Mouse (Mus musculus): Measurements from ENCODE around the gene Btg4.
"Not testable (repeated sequence)": the region's sequence is repeated elsewhere in the genome, so short reads cannot be mapped to it uniquely, and the experiment has no call there.

Btg4 gene

GRCm38 (mm10) chr9:51081614-51082013, 20.9 kb downstream of the Btg4 start:
- no peak for DNase-seq (ENCODE audit: extremely low spot score, low spot score)

GRCm38 (mm10) chr9:51093697-51094096, 33.0 kb downstream of the Btg4 start:
- DNase-seq (ENCODE audit: extremely low spot score, low spot score) = no peak

- no peak for DNase-seq (ENCODE audit: extremely low spot score, low spot score)
Measured at GRCm38 (mm10) chr9:51096306-51096705, 35.6 kb downstream of the Btg4 start.

GRCm38 (mm10) chr9:51101756-51102425, 41.2 kb downstream of the Btg4 start, which contains the start of gene 4833427G06Rik:
TSS of gene 4833427G06Rik (minus strand) at chr9:51102078.
- DNase-seq (ENCODE audit: extremely low spot score, low spot score) = peak; percentile 74

GRCm38 (mm10) chr9:51102963-51103807, 42.5 kb downstream of the Btg4 start:
- peak; percentile 75 for DNase-seq (ENCODE audit: extremely low spot score, low spot score)

- no peak for DNase-seq (ENCODE audit: extremely low spot score, low spot score)
Measured at GRCm38 (mm10) chr9:51103808-51104514, 43.3 kb downstream of the Btg4 start.

GRCm38 (mm10) chr9:51105751-51106150, 45.0 kb downstream of the Btg4 start:
- DNase-seq (ENCODE audit: extremely low spot score, low spot score) = no peak

GRCm38 (mm10) chr9:51114767-51115166, 54.1 kb downstream of the Btg4 start:
- DNase-seq (ENCODE audit: extremely low spot score, low spot score) = no peak

DNA sequence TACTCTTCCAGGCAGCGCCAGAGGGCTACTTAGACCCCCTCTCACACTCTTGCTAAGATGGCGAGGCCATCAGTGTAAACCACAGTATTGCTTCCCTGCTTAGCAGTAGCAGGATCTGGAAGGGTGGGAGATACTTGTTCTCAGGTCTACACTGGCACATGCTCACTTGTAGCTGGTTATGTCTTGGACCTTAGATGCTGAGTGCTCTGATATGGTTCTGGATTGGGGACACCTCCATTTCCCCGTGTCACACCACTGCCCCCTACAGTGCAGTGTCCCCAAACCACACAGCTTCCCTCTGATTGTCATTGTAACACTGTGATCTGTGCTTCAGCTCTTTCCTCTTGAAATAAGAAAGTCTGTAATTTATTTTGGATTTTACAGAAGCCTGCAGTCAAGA, 76.3 kb downstream of the Btg4 start:
- DNase-seq (ENCODE audit: extremely low spot score, low spot score) = peak; percentile 11

GRCm38 (mm10) chr9:51137432-51137831, 76.7 kb downstream of the Btg4 start:
- peak; percentile 4 for DNase-seq (ENCODE audit: extremely low spot score, low spot score)

- DNase-seq (ENCODE audit: extremely low spot score, low spot score) = no peak
Measured at GRCm38 (mm10) chr9:51137836-51138235, 77.1 kb downstream of the Btg4 start.

- no peak for DNase-seq (ENCODE audit: extremely low spot score, low spot score)
Measured at GRCm38 (mm10) chr9:51138301-51138700, 77.6 kb downstream of the Btg4 start.

DNA sequence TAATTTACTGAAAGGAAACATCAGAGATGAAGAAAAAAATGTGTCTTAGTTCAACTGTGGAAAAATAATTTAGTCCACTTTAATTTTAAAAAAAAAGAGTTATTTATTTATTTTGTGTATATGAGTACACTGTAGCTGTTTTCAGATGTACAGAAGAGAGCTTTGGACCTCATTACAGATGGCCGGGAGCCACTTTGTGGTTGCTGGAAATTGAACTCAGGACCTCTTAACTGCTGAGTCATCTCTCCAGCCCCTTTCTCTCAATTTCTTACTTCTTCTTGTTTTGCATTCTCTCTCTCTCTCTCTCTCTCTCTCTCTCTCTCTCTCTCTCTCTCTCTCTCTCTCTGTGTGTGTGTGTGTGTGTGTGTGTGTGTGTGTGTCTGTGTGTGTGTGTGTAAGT, 78.7 kb downstream of the Btg4 start:
- not testable (repeated sequence) for DNase-seq (ENCODE audit: extremely low spot score, low spot score)

- DNase-seq (ENCODE audit: extremely low spot score, low spot score) = no peak
Measured at GRCm38 (mm10) chr9:51140711-51141110, 80.0 kb downstream of the Btg4 start.

DNA sequence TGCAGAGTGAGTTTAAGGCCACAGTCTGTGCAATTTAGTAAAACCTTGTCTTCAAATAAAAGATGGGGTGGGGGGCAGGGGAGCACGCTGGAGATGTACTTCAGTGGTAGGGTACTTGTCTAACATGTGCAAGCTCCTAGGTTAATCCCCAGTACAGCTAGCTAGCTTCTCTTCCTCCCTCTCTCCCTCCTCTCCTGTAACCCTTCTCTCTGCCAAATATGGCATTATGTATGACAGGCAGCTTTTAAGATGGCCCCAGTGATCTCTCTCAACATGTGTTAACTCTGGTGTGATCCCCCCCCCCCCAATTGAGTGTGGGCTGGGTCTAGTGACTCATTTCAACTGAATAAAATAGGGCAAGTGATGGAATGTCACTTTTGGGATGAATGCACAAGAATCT, 82.7 kb downstream of the Btg4 start:
- no peak for DNase-seq (ENCODE audit: extremely low spot score, low spot score)

GRCm38 (mm10) chr9:51144218-51144617, 83.5 kb downstream of the Btg4 start:
- no peak for DNase-seq (ENCODE audit: extremely low spot score, low spot score)

GRCm38 (mm10) chr9:51146496-51146895, 85.8 kb downstream of the Btg4 start:
- no peak for DNase-seq (ENCODE audit: extremely low spot score, low spot score)

- DNase-seq (ENCODE audit: extremely low spot score, low spot score) = no peak
Measured at GRCm38 (mm10) chr9:51147294-51147693, 86.6 kb downstream of the Btg4 start.

GRCm38 (mm10) chr9:51152079-51152752, 91.5 kb downstream of the Btg4 start:
- DNase-seq (ENCODE audit: extremely low spot score, low spot score) = peak; percentile 76

DNA sequence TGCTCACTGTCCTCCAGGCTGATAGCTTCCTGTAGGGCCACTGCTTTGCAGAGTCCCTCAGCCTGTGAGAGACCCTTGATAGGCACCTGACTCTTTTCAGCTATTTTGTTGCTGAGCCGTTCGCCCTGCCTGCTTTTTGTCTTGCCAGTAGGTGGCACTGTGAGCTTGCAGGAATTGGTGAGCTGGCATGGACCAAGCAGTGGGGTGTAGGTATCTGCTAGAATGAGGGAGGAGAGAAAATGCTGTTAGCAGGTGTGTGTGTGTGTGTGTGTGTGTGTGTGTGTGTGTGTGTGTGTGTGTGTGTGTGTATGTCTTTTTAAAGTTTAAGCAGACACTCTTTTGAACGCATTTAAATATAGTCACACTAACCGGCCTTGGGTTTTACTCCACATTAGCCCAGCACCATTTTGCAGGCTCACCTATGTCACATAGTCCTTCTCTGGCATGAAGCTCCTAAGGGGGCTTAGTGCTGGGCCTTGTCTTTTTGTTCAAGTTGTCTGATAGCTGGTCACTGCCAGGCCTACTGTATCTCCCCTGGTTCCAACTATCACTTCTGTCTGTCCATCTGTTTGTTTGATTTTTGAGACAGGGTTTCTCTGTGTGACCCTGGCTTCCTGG, 101.2 kb downstream of the Btg4 start:
- peak; percentile 79 for DNase-seq (ENCODE audit: extremely low spot score, low spot score)

DNA sequence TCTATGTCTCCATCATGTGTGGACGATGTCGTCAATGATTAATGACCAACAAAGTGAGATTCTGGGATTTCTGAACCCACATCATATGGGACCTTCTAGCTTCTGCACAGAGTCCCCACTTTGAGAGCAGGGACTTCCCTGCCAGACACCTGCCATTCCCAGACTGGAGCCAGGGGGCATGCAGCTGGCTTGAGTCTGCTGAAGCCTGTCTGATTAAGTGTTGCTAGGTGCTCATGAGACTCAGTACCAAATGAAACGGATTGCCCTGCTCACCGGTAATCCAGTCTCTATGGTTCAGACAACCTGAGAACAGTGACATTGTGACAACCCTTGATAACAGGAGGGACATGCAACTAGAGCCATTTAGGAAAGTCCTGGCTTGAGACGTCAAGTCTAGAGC, 103.3 kb downstream of the Btg4 start:
- DNase-seq (ENCODE audit: extremely low spot score, low spot score) = no peak

Data from neural tube, embryonic 10.5 days (tissue).